Mouse (Mus musculus) bone marrow macrophage, adult 2 months (primary cell): ENCODE data around the gene Creb1.

Experiments used
- CTCF ChIP-seq: IDR thresholded peaks from 2 replicates; pipeline ENCODE4 v1.5.1; 2012; ENCODE audit warnings: low read depth, mild to moderate bottlenecking, low read length, moderate library complexity
- POLR2A ChIP-seq: IDR thresholded peaks from 2 replicates; pipeline ENCODE4 v1.6.1; 2012; ENCODE audit warnings: mild to moderate bottlenecking, low read depth, low read length, borderline replicate concordance

- TF ChIP-seq CTCF: no peak
- TF ChIP-seq POLR2A: no peak
These were observed 43.9 kb upstream of the Creb1 start for GRCm38 (mm10) chr1:64488521-64489029.
